Mouse (Mus musculus) G1E (cell line): ENCODE measurements around the gene Myo1a.

ENCODE experiments used
- CTCF ChIP-seq: IDR thresholded peaks from 2 replicates; pipeline ENCODE4 v1.5.1; 2012; ENCODE audit warnings: low read depth, low read length, inconsistent platforms, mixed read lengths
- GATA1 ChIP-seq: IDR thresholded peaks from 2 replicates; pipeline ENCODE4 v1.6.1; 2012; ENCODE audit warnings: borderline replicate concordance, low read length, inconsistent platforms, mixed read lengths
- GATA2 ChIP-seq: IDR thresholded peaks from 2 replicates; pipeline ENCODE4 v1.6.1; 2012; ENCODE audit warnings: low read depth, low read length, inconsistent platforms, borderline replicate concordance
- POLR2AphosphoS5 ChIP-seq: IDR thresholded peaks from 2 replicates; pipeline ENCODE4 v1.6.1; 2012; ENCODE audit warnings: low read depth, low read length, inconsistent platforms; ENCODE audit not compliant: insufficient replicate concordance
- TAL1 ChIP-seq: conservative IDR thresholded peaks from 2 replicates; pipeline ENCODE4 v1.6.1; 2012; ENCODE audit warnings: low read depth, low read length, inconsistent platforms, mixed read lengths

- TF ChIP-seq GATA1 (no peak), CTCF (no peak), POLR2AphosphoS5 (no peak), TAL1 (no peak), GATA2 (no peak)
Observed at GRCm38 (mm10) chr10:127737552-127737951, 32.6 kb downstream of the Myo1a start.
